In the genomic region with DNA sequence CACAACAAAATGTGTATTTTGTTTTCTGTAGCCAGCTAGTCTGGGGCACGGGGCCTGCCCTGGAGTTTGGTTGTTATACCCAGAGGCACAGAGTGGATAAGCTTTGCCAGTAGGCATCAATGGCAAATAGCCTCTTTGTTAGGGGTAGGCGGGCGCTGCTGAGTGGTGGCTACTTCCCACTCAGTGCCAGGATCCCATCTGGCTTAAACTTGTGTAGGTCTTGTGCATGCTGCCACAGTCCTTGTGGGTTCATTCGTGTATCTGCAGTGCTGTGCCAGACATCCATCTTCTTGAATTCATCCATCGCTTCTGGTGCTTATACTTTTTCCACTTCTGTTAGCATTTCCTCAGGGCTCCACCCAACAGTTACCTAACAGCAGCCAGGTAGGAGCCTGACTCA, we compare ENCODE assay signal across 22 mouse cellular contexts.
A peak's percentile ranks its signal among the peaks of the same experiment; 100 is the strongest.
DNase-seq lines count a peak whose midpoint lies in the region; ATAC-seq lines count a peak whose summit lies in the region.
"Had no signal": no experiment of that assay in that cellular context is flagged by ENCODE, and none has a peak within 500 bp of the region (broad histone marks: within the 10 kb centered on the region; RNA-seq: fewer than 3 reads in every experiment).

No protein-coding gene starts in this region.

- WGBS in forebrain, embryonic 16.5 days, result 59% methylated on average over 5 of the region's 5 CpGs
- 87% methylated on average over 5 of the region's 5 CpGs for WGBS in forebrain, embryonic 13.5 days

- ATAC-seq in forebrain, embryonic 16.5 days, result 0 out of 2 replicates have a peak, but pooled peaks have one; percentile 55
- ATAC-seq in forebrain, embryonic 13.5 days, result no peak; the same call in 1 of the 2 replicates
- ATAC-seq: CD4-positive, CD25-positive, alpha-beta regulatory T cell, adult 4 months; intestine, postnatal 0 days had no signal

- no peaks in the 10 kb centered on the region for H3K9me3 ChIP-seq in forebrain, embryonic 16.5 days (ENCODE audit: control insufficient read depth, low read length)
- no peaks in the 10 kb centered on the region for H3K9me3 ChIP-seq in forebrain, embryonic 13.5 days (replicated peaks)
- H3K9me3 ChIP-seq: forebrain, embryonic 10.5 days; heart, embryonic 10.5 days; heart, embryonic 13.5 days had no signal

- peak; percentile 4 for DNase-seq in layer of hippocampus, adult 11-12 months (ENCODE audit: low spot score)
- DNase-seq in layer of hippocampus, postnatal 10 days (ENCODE audit: low spot score in 2 of 2), result no peak
- peak; percentile 28 to 38 for DNase-seq in right cerebral cortex, postnatal 10 days (ENCODE audit: low spot score in 2 of 2)
- DNase-seq in right cerebral cortex, postnatal 25 days, result no peak
- no peak for DNase-seq in yolk sac, embryonic 10.5 days (ENCODE audit: low spot score)
- DNase-seq: adrenal gland, adult 2 months; adrenal gland, postnatal 14 days; cerebellum, adult 18-20 months; cerebellum, adult 9-10 months; cerebellum, postnatal 14 days; gastrocnemius, postnatal 10 days; gastrocnemius, postnatal 36 days; heart, adult 2 months; heart, postnatal 14 days; heart, postnatal 4 days had no signal

- no peak overlapping the region for H3K4me2 ChIP-seq in forebrain, embryonic 16.5 days (ENCODE audit: low read length)
- no peak overlapping the region for H3K4me2 ChIP-seq in forebrain, embryonic 13.5 days
- H3K4me2 ChIP-seq: heart, embryonic 13.5 days had no signal

- H3K27me3 ChIP-seq in forebrain, embryonic 16.5 days (replicated peaks; ENCODE audit: control insufficient read depth, insufficient read depth, low read length), result no peaks in the 10 kb centered on the region
- no peaks in the 10 kb centered on the region for H3K27me3 ChIP-seq in forebrain, embryonic 13.5 days
- H3K27me3 ChIP-seq: heart, embryonic 13.5 days had no signal

- H3K27ac ChIP-seq in forebrain, embryonic 16.5 days (ENCODE audit: low read length), result no peak overlapping the region
- no peak overlapping the region for H3K27ac ChIP-seq in forebrain, embryonic 13.5 days
- H3K27ac ChIP-seq: forebrain, embryonic 10.5 days; heart, adult 2 months; heart, embryonic 10.5 days; heart, embryonic 13.5 days had no signal

- no peaks in the 10 kb centered on the region for H3K4me1 ChIP-seq in forebrain, embryonic 16.5 days (replicated peaks; ENCODE audit: control insufficient read depth, insufficient read depth, low read length)
- no peaks in the 10 kb centered on the region for H3K4me1 ChIP-seq in forebrain, embryonic 13.5 days
- H3K4me1 ChIP-seq: forebrain, embryonic 10.5 days; heart, embryonic 10.5 days had no signal

- no peak overlapping the region for H3K4me3 ChIP-seq in forebrain, embryonic 16.5 days (replicated peaks; ENCODE audit: low read length)
- no peak overlapping the region for H3K4me3 ChIP-seq in forebrain, embryonic 13.5 days
- H3K4me3 ChIP-seq: forebrain, embryonic 10.5 days; heart, adult 2 months; heart, embryonic 10.5 days; heart, embryonic 13.5 days had no signal

- H3K9ac ChIP-seq in forebrain, embryonic 16.5 days (replicated peaks; ENCODE audit: low read depth, low read length), result no peak overlapping the region
- no peak overlapping the region for H3K9ac ChIP-seq in forebrain, embryonic 13.5 days
- H3K9ac ChIP-seq: heart, embryonic 13.5 days had no signal

- no peaks in the 10 kb centered on the region for H3K36me3 ChIP-seq in forebrain, embryonic 16.5 days (ENCODE audit: control insufficient read depth, insufficient read depth)
- H3K36me3 ChIP-seq in forebrain, embryonic 13.5 days (ENCODE audit: poor library complexity, severe bottlenecking), result no peaks in the 10 kb centered on the region
- H3K36me3 ChIP-seq: forebrain, embryonic 10.5 days; heart, embryonic 10.5 days; heart, embryonic 13.5 days had no signal

Comparison
In these comparisons a context has a peak if more than half of its experiments do, and no peak if none do; other contexts are left out.
1. DNase-seq: peak in layer of hippocampus, adult 11-12 months (single experiment) and right cerebral cortex, postnatal 10 days (2 of 2); none in layer of hippocampus, postnatal 10 days (0 of 2), right cerebral cortex, postnatal 25 days (single experiment) and yolk sac, embryonic 10.5 days (single experiment).